Comparison of ENCODE assay signal across 9 mouse cellular contexts in genomic region chr12:72847725-72848124, GRCm38 (mm10).
DNase-seq lines count a peak whose midpoint lies in the region; ATAC-seq lines count a peak whose summit lies in the region.
"Had no signal": no experiment of that assay in that cellular context is flagged by ENCODE, and none has a peak within 500 bp of the region (broad histone marks: within the 10 kb centered on the region; RNA-seq: fewer than 3 reads in every experiment).

No protein-coding gene starts in this region.

- H3K4me1 ChIP-seq in embryonic facial prominence, embryonic 10.5 days, result peaks cover 32% of the 10 kb centered on the region

- H3K4me3 ChIP-seq in embryonic facial prominence, embryonic 10.5 days, result no peak overlapping the region
- H3K4me3 ChIP-seq: neural tube, embryonic 13.5 days had no signal

- ATAC-seq in cerebellum, adult (ENCODE audit: insufficient number of reproducible peaks, low FRiP score, low TSS enrichment), result no peak

- H3K9me3 ChIP-seq in embryonic facial prominence, embryonic 10.5 days, result no peaks in the 10 kb centered on the region
- H3K9me3 ChIP-seq: neural tube, embryonic 13.5 days had no signal

- no peaks in the 10 kb centered on the region for H3K36me3 ChIP-seq in embryonic facial prominence, embryonic 10.5 days (replicated peaks)
- H3K36me3 ChIP-seq: neural tube, embryonic 13.5 days had no signal

- no peak overlapping the region for H3K27ac ChIP-seq in embryonic facial prominence, embryonic 10.5 days (replicated peaks)
- H3K27ac ChIP-seq: neural tube, embryonic 13.5 days had no signal

- 30% methylated on average over 7 of the region's 7 CpGs for WGBS in embryonic facial prominence, embryonic 10.5 days

- peak; percentile 21 to 47 for DNase-seq in cerebellum, adult 18-20 months
- peak; percentile 47 to 51 for DNase-seq in left cerebral cortex, postnatal 25 days (ENCODE audit: low spot score in 2 of 2)
- no peak for DNase-seq in left cerebral cortex, adult 11 months (ENCODE audit: low spot score)
- DNase-seq in NIH3T3 (ENCODE audit: low read depth), result peak; percentile 82
- peak; percentile 53 for DNase-seq in embryonic facial prominence, embryonic 10.5 days (ENCODE audit: low spot score)
- DNase-seq in lung, postnatal 25 days (ENCODE audit: low spot score), result peak; percentile 25
- DNase-seq in spleen, postnatal 36 days (ENCODE audit: low spot score in 2 of 2), result no peak

- intact Hi-C loops in left cerebral cortex, postnatal 25 days (cut with DNase I), result loop anchor here (1.0 to 2.0 kb wide), 2 partner anchors 129 to 705 kb away; no protein-coding TSS in a partner anchor

- H3K27me3 ChIP-seq in embryonic facial prominence, embryonic 10.5 days (replicated peaks; ENCODE audit: low read depth, poor library complexity, severe bottlenecking), result peaks cover 80% of the 10 kb centered on the region

Comparison
In these comparisons a context has a peak if more than half of its experiments do, and no peak if none do; other contexts are left out.
1. DNase-seq: peak in cerebellum, adult 18-20 months (2 of 2), left cerebral cortex, postnatal 25 days (2 of 2), NIH3T3 (single experiment), embryonic facial prominence, embryonic 10.5 days (single experiment) and lung, postnatal 25 days (single experiment); none in left cerebral cortex, adult 11 months (single experiment) and spleen, postnatal 36 days (0 of 2).